Mouse (Mus musculus) lung, postnatal 0 days (tissue): Measurements from ENCODE around the gene Tbl1xr1.

Source experiments
- CTCF ChIP-seq: IDR thresholded peaks from 2 replicates; pipeline ENCODE4 v1.5.1; 2016; ENCODE audit warnings: antibody characterized with exemption, mild to moderate bottlenecking
- EP300 ChIP-seq: IDR thresholded peaks from 2 replicates; pipeline ENCODE4 v1.6.1; 2016; ENCODE audit warnings: antibody characterized with exemption, mild to moderate bottlenecking, control low read depth

DNA sequence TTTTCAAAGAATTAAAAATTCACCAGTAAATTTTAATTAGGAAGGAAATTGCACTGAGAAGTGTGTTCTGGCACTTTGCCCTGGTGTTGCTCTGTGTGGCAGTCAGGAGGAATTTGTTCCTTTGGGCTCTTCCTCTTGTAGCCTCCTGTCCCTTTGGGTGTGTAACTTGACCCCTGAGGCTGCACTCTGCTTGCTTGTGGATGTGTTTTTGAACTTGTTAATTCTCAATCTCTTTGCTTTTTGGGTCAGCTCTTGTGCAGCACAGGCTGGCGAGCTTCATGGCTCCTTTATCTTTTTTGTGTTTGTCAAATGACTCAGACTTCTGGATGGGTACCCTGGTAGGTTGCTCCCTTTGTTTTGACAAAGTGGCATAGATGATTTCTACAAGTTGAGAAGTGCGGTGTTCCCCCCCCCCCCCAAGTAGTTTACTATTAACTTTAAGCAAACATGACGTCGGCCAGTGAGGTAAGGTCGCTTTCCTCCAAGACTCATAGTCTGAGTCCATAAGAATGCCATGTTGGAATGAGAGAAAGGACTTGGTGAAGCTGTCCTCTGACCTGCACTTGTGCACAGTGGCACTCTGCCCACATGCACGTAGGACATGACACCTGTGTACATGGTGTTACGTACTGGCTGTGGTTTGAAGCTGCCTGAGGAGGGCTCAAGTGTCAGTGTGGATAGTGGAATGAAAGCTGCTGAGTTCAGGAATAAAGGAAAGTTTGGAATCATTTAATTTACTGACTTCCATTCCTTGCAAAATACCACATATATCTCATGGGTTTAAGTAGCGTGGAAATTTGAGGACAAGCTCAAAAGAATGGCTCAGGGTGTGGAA is 14.2 kb downstream of the Tbl1xr1 start:
- TF ChIP-seq CTCF, result no peak
- TF ChIP-seq EP300, result no peak
